Mouse (Mus musculus) gastrocnemius, postnatal 14 days (tissue): ENCODE measurements at regions not wholly inside any gene's neighbourhood (a gene's known extent, or its start where the extent isn't known, plus 50 kb on each side); places are given as distances from the start of the nearest gene placed in this dataset.

Experiments used
- DNase-seq: peaks from one replicate; pipeline ENCODE4 v3.0.0; 2021; ENCODE audit warnings: mixed read lengths
- intact Hi-C: fragments of 180-260 bp; cut with DNase I; formaldehyde crosslinking; loops from one replicate; pipeline ENCODE4 v1.15.1; 2025; ENCODE audit warnings: low total_unique reads

DNA sequence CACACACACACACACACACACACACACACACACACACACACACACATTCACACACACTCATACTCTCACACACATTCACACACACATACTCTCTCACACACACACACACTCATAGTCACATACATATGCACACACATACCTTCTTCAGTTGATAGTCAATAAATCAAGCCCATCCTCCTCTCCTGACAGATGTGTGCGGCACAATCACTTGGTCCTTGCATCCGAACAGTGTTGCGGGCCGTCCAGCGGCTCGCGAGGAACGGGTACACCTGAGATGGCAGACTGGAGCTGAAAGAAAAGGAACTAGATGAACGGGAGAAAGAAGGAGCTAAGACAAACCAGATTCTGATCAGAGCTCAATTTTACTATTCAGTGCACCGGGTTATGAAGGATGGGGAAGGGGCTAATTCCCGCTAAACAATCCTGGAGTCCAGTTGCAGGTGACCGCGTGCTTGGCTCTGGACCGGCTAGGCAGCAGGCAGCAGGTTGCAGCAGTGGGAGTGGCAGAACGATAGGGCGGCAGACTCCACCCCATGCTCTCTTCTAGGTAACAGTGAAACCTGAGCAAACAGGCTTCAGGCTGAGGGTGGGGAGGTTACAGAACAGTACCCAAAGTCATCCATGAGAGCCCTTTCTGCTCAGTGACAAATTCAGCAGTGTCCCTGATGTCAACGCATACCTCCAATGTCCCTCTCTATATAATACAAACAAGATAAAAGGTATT is 247.8 kb downstream of the Csl start:
- DNase-seq: no peak
- intact Hi-C loops: no loop called here

DNA sequence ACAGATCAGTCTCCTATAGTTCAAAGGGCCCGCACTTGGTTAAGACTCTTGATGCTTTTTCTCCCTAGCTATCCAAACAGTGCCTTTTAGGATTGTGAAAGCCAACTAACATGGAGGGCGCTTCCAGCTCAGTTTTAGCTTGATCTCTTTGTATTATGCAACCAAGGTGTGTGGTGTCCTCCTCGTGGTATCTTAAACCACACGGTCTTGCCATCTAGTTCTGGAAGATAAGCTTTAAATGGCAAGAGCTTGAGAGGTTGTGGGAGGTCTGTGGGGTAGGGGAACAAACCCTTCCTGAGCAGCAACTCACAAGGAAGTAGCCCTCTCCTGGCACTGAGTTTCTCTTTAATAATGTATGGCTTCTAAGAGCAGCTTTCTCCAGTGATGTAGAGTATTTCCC is 241.5 kb downstream of the Csl start:
- no peak for DNase-seq
- intact Hi-C loops: no loop called here

GRCm38 (mm10) chr10:99519479-99519878 is 240.0 kb downstream of the Csl start:
- no peak for DNase-seq
- intact Hi-C loops: no loop called here

DNA sequence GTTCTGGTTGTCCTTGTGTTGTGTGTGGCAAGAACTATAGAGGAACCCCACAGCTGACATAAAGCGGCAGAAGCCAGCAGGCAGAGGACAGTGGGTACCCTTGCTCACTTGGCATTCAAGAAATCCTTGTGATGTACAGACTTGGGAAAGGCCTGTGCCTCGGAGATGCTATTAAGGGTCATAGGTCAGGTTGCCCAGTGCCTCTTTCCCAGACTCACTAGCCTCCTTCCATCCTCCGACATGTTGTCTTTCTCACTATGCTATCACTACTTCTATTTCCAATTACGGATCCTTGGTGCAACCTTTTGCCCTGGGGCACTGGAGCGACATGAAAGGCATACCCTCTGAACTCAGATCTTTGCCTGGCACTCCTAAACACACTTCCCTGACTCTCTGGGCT is 235.6 kb downstream of the Csl start:
- DNase-seq: no peak
- intact Hi-C loops: no loop called here

GRCm38 (mm10) chr10:99524273-99525212 is 234.9 kb downstream of the Csl start:
- DNase-seq: peak; percentile 36
- intact Hi-C loops: no loop called here

DNA sequence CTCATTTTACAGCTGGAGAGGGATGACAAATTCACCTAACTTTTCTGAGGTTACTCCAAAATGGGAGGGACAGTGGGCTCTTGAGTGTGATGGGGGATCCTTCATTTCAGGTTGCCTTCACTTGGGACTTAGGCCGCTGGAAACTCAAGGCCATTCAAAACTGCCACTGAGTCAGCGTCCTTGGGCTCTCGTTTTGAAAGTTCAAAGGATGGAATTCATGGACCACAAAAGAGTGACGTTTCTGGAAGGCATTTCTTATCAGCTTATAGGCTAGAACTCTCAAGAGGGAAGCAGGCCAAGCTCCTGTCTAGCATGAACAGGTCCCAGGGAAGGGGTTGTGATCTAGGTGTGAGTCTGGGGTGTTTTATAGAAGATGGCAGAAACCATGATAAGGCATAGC is 233.3 kb downstream of the Csl start:
- intact Hi-C loops: no loop called here

DNA sequence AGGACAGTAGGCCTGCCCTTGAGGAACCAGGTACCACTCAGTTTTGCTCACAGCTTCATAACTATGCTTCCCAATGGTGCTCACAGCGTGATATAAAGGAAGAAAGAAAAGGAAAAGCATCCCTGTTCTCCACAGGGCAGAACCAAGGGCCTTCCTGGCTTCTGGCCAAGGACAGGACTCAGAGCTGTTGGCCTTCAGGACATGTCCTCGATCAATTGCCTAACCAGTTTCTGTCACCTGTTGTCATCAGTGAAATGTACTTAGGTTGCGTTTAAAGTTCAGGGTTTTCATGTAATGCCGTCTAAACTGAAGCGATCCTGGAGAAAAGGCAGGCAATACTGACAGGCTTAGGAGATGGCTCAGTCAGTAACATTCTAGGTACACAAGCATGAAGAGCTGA is 232.9 kb downstream of the Csl start:
- DNase-seq: no peak
- intact Hi-C loops: no loop called here

More for the DNA sequence above, 233.3 kb downstream of the Csl start:
- DNase-seq: no peak

DNA sequence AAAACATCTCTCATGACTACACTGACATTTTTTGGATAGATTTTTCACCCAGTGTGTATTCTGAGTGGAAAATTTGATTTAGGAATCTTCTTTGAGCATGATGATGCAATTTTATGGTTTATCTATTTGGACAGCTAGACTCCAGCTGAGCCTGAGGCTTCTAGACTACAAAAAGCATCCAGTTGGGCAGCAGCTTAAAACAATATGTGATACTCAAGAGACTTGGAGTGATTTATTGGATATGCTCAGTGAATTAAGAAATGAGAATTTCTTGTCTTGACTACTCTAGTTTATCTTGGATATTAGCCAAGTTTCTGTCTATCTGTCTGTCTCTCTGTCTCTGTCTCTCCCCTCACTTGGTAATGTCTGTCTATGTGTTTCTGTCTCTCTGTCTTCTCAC is 228.4 kb downstream of the Csl start:
- intact Hi-C loops: loop anchor here (10.0 kb wide), 1 partner anchor 136 kb away; no protein-coding TSS in a partner anchor
- DNase-seq: no peak

DNA sequence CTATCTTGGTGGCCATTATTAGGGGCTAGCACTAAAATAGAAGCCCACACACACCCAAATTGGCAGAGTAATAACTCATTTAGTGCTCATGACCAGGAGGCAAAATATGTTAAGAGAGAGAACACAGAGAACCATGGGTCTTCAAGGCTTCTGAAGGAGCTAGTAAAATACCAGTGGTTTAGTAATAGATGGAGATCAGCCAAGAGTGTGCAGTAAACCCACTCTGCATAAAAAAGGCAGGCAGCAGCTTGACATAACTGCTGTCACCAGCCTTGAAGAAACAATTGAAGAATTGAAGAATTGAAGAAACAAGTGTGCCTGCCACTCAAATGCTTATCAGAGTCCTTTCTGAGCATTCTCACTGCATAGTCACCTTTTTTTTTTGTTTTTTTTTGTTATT is 227.9 kb downstream of the Csl start:
- no peak for DNase-seq
- intact Hi-C loops: loop anchor here (10.0 kb wide), 1 partner anchor 137 kb away; no protein-coding TSS in a partner anchor

- DNase-seq: no peak
- intact Hi-C loops: loop anchor here (10.0 kb wide), 1 partner anchor 137 kb away; no protein-coding TSS in a partner anchor
Measured at GRCm38 (mm10) chr10:99531992-99532391, 227.5 kb downstream of the Csl start.

GRCm38 (mm10) chr10:99532697-99533119 is 226.8 kb downstream of the Csl start:
- intact Hi-C loops: loop anchor here (10.0 kb wide), 1 partner anchor 138 kb away; no protein-coding TSS in a partner anchor

GRCm38 (mm10) chr10:99533468-99533867 is 226.0 kb downstream of the Csl start:
- DNase-seq: no peak
- intact Hi-C loops: loop anchor here (10.0 kb wide), 1 partner anchor 139 kb away; no protein-coding TSS in a partner anchor

More at GRCm38 (mm10) chr10:99532697-99533119, 226.8 kb downstream of the Csl start:
- DNase-seq: no peak

- intact Hi-C loops: loop anchor here (10.0 kb wide), 1 partner anchor 139 kb away; no protein-coding TSS in a partner anchor
- DNase-seq: no peak
Measured at GRCm38 (mm10) chr10:99534237-99534636, 225.2 kb downstream of the Csl start.

DNA sequence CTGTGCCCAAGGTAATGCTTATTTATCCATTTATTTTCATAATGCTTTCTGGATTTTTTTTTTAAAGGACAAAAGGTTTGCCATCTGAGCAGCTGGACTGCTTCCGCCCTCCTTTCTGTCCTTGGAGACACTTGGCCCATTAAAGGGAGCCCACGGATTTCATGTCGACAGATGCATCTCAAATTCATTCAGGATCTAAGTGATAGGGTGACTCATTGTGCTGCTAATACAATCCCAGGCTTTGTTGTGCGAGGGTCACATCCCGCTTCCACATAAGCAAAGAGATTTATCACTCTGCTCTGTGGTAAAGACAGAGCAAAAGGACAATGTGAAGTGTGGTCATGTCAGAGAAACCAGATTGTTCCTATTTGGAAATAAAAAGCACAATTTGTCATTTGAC is 220.8 kb downstream of the Csl start:
- no peak for DNase-seq
- intact Hi-C loops: loop anchor here (10.0 kb wide), 1 partner anchor 144 kb away; no protein-coding TSS in a partner anchor

DNA sequence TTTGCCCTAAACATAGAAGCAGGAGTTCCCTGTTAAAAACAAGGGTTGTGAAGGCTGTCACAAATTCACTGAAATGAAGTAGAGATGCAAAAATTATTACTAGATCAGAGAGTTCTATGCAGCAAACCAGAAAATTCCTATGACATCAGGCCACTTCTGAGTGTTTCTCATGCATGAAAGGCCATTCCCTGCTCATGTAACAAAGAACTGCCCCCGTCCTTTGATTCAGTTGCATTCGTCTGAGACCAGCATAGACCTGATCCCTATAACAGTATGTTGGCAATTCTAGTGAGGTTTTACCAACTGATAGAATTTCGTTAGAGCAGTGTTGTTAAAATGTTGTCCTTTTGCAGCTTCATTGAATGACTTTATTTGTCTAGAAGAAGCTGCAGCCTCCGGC is 207.1 kb downstream of the Csl start:
- no peak for DNase-seq
- intact Hi-C loops: no loop called here

DNA sequence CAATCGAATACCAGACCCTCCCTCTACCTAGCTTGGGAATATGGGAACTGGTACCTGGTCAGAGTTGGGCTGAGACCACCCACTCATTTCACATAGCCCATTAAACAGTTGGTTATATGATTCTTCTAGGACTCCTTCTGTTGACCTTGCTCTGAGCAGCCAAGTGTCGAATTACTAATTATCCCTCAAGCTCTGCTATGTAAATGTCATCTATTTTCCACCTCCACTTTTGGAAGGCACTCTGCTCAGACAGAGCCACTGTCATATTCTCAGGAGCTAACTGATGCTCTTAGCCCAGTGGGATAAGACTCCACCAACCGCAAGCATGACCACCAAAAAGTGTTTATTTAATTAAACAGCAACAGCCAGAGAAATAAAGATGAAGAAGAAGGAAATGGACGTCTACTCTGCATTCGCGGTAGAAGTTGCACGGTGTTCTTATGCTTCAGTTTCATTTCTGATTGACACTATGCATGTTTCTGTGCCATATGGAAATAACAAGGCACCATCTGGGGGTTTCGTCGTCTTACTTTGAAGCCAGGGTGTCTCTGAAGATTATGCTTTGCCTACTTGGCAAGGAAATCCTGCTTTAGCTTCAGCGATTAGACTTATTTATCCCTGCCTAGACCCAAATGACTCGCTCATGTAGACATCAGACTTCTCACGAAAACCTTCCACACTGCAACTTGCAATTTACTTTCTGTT is 206.5 kb downstream of the Csl start:
- intact Hi-C loops: no loop called here
- DNase-seq: no peak

DNA sequence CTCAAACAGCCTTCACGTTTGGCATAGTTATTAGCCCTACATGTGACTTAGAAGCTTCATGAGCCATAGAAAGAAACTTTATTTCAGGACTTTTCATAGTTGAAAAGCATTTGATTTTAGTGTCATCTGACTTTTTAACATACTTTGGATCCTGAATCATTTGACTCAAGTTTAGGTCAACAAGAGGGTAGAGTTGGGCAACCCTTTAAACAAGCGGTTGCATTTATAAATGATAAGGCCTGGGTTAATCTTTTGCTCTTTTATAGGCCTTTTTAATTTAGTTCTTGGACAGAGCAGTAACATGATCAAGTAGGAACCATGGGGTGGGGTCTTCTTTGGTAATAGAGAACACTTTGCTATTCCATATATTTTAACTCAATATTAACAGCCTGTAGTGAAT is 204.4 kb downstream of the Csl start:
- intact Hi-C loops: no loop called here
- DNase-seq: no peak

DNA sequence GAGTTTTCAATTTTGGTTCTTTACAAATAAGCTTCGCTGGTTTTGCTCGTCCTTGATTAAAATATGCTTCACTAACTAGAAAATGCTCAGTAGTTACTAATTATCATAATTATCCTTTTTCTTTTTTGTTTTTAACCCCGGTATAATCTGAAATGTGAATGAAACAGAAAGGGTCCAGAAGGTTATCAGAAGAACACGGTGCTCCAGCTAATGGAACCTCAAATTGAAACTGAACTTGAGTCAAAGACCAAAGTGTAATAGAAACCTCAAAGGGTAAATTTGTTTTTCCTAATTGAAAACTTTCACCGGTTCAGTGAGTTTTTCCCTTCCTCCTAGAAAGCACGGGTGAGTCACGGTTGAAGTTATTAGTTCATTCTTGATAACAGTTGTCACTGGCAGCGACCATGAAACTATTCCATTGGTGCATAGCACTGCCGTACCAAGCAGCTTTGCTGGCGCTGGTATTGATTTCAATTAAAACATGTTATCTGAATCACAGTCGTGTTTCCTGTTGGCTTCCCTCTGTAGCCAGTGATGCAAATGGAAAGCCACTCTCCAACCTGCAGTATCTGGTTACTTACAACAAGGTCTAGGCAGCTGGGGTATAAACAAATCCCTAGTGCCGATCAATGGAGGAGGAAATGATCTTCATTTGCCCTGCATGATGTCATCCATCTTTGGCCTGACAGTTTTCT is 203.7 kb downstream of the Csl start:
- intact Hi-C loops: no loop called here
- DNase-seq: no peak
